Mouse (Mus musculus) cerebellum, postnatal 4 days (tissue): Measurements from ENCODE around the gene Lhpp.

ENCODE experiments used
- DNase-seq, 2 experiments: peaks; one replicate each; pipeline ENCODE4 v3.0.0; 2022; ENCODE audit warnings: low spot score in 2 of 2, mixed read lengths in 1 of 2

Gene Lhpp

DNA sequence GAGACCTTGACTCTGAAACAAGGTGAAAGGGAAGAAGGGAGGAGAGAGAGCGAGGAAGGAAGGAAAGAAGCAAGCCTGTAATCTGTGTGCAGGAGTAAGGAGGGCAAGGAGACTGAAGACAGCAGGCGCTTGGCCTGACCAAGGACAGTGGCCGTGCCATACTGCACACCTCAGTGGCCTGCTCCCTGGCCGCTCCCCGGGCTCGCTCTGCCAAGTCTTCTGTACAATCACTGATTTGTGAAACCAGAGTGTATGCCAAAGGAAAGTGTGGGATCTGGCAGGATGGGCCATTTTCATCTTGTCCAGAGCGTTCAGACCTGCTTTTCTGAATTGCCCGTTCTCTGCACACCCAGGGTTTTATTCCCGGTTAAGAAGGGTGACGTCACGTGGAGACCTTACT lies 70.9 kb downstream of the Lhpp start:
- DNase-seq: peak in 1 of 2 experiments; percentile 32

DNA sequence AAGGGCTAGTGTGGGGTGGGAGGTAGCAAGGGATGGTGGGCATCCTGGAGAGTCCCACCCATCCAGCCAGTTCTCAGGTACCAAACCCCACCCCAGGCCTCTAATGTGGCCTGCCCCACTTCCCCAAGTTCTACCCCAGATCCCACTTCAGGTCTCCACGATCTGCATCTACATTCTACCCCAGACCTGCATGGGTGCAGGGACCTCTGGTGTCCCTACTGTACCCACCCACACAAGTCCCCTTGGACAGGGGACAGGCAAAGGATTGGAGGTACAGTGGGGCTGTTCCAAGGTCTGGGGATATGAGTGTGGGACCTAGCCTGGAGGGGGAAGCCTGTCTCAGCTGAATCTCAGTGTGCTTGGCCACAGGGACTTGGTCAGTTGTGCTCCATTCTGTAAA lies 71.4 kb downstream of the Lhpp start:
- DNase-seq: no peak

DNA sequence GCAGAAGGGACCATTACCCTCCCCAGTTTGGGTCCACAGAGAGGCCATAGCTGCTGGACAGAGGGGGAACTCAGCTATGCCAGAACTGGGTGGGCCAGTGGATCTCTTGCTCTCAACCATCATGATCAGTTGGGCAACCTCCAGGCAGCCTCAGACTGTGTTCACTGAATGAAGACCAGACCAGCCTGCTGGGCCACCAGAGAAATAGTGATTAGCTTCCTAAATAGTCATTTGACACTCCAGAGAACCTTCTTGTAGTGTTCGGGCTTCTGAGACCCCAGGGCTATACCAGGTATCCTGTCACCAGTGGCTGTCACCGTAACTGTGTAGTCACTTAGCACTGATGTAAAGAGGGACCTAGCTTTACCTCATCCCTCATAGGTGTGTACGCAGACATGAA lies 71.9 kb downstream of the Lhpp start:
- no peak for DNase-seq

DNA sequence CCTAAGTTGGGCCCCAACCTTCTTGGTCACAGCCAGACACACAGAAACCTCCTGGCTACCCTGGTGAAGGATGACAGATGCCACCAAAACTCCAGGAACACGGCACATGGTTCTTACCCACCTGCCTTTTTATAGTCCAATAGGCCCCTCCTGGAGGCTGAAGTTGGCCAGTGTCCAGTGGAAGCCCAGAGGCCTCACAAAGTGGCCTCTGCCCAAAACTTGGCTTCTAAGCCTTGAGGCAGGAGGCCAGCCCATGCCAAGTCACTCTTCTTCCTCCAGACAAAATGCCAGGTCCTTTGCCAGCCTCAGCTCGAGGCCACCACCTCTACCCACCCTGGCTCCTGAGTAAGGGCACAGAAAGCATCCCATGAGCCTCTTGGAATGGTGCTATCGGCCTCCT lies 72.5 kb downstream of the Lhpp start:
- DNase-seq: peak in 1 of 2 experiments; percentile 31

DNA sequence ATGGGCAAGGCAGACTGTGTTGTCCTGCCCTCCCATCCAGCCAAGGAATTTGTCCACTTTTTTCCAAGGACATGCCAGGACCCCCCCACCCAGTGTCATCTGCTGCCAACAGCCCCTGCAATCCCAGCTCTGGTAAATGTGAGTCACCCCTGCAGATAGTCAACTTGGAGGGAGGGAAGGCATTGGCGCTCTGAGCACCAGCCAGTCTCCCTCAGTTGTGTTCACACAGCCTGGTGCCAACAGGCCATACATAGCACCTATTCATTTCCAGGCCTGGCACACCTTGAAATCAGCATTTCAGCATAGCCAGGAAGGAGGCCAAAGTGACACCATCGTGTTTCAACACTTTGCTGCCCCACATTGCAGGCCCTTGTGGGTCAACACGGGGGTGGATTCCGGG lies 73.5 kb downstream of the Lhpp start:
- no peak for DNase-seq

DNA sequence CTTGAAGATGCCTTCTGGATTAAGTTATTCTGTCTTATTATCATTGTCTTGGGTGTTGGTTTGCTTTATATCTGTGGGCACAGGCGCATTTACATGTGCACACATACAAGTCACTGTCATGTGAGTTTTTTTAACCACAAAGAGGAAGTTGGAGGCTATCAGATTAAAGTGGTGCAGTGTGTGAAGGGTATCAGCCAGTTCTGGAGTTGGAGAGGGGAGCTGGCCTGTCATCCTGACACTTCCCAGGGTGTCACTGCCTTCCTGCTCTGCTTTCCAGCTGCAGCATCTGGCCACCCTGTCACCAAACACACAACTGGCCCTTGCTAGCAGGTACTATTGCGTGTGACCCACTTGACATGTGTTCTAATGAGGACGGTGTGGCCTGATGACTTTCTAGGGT lies 76.1 kb downstream of the Lhpp start:
- DNase-seq: no peak

DNA sequence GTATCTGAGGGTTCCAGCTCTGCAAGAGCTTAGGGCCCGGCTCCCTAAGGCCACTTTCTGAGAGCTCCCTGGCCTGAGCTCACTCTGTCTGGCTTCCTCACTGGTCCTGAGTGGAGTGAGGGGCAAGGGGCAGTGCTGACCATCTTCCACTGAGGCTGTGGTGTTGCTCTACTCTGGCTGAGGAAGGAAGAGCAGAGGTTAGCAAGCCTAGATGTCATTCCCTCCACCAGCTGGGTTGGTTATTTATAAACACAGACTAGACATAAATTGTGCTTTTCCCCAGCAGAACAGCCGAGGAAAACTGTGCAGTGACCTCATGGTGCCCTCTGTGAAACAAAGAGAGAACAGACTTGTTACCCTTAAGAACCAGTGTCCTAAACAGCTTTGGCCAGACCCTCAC lies 77.5 kb downstream of the Lhpp start:
- DNase-seq: no peak

DNA sequence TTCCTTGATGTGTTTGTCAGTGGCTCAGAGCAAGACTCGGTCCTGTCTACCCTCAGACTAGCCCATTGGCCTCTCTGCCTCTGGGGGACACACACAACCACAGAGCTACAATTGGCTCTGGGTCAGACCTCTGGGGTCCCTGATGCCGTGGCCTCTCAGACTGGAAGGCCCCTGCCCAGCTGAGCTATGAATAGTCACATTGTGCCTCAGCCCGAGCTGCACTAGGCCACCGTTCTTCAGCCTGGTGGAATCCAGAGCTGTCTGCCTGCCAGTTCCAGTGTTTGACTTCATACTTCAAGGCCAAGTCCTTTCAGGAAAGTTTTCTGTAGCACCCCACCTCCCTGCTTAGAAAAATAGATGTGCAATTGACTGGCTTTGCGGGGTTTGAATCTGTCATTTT lies 78.3 kb downstream of the Lhpp start:
- DNase-seq: no peak

DNA sequence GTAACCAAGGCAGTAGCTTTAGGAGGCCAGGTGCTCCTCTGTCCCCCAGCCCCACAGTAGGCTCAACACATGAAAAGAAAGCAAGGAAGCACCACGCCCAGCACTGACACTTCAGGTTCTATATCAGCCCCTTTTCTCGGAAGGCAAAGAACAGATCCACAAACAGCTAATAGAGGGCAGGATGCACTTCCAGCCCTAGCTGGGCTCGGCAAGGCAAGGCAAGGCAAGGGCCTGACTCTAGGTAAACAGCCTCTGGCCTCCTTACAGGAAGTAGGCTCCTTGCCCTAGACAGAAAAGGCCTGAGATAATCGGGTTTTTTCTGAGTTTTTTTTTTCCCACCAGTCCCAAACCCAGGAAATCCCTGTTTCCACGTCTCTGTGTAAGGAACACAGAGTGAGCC lies 79.3 kb downstream of the Lhpp start:
- no peak for DNase-seq

DNA sequence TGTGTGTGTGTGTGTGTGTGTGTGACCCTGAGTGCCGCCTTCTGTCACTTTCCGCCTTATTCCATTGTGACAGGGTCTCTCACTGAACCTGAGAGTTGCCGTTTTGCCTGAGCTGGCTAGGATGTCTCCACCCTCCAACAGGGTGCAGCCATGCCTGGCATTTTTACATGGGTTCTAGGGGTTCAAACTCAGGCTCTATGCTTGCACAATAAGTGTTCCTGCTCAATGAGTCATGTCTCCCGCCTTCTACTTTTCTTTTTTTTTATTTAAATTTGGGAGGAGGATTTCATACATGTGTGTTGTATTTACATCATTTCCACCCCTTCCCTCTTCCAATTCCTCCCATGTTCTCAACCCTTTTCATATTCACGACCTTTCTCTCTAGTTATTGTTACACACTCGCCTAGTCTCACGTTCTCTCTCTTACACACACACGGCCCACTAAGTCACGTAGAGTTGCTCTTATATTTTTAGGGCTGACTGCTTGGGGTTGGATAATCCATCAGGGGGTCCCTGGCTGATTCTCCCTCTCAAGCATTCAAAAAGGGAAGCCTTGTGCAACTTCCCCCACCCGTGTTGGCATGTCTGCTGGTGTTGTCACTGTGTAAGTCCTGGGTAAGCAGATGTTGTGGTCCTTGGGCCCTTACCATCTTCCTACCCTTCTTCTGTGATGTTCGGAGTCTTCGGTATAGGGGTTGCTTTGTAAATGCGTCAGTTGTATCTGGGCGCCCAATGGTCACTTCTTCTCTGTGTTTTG lies 80.5 kb downstream of the Lhpp start:
- no peak for DNase-seq

DNA sequence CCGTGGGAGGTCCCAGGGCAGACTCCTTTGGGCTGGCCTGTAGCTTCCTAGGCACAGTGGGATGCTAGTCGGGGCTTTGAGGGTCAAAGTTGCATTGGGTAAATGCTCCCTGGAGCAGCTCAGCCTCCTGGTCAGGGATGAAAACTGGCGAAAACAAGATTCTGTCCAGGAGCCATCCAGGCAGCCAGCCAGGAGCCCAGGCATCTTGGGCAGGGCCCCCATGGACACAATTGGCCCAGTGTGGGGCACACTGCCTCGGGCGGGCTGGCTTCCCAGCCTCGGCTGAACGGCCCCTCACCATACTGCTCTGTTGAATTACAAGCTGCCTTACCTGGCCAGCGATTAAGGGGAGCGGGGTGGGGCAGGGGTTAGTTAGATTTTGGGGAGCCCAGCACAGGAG lies 82.3 kb downstream of the Lhpp start:
- no peak for DNase-seq

DNA sequence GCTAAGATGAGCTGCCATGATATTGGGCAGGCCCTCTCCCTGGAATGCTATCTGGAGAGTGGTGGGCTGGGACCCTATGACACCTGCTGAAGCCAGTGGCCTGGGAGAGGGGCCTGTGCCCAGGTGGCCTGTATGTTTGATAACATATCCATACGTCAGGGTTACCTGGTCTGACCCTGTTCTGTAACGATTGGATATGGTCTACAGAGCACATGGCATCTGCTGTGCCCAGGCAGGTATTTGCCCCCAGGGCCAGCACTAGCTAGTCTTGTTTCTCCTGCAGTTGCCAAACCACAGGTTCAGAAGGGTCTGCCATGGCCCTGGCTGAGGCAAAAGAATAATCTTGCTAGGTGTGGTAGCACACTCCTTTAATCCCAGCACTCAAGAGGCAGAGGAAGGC lies 83.1 kb downstream of the Lhpp start:
- no peak for DNase-seq

DNA sequence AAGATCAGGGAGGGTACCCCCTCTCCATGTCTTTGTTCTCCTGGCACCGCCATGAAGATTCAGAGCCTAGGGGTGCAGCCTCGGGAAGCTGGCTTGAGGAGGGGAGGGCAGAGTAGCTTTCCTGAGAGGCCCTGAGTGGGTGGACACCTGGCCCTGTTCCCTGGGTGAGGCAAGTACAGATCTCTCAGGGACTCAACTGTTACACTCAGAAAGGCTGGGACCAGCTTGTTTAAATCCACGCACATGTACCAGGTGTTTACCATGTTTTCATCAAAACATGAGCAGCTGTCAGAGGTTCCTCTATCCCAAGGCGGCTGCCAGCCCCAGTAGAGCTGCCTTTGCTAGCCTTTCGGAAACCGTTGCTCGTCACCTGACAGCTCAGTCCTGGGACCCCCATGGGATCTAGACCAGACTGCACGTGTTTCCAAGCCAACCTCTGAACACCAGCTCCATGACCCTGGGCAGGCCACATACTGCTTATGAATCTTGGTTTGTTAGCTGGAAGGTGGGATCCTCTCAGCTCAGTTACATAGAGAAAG lies 86.9 kb downstream of the Lhpp start:
- DNase-seq: no peak

DNA sequence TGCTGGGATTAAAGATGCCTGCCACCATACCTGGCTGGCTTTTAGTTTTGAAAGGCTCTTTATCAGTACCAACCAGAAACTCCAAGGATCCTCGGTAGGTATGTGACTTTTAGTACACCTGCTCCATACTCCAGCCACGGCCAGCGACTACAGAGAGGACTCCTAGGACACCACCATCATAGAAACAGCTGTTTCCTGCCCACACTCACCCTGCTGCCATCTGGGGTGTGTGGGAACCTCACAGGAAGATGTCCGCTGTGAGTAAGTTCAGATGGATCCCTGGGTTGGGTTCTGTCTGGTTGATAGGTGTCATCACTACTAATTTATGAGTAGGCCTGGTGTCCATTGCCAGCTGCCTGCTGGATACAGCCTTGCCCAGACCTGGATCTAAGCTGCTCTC lies 88.3 kb downstream of the Lhpp start:
- no peak for DNase-seq

DNA sequence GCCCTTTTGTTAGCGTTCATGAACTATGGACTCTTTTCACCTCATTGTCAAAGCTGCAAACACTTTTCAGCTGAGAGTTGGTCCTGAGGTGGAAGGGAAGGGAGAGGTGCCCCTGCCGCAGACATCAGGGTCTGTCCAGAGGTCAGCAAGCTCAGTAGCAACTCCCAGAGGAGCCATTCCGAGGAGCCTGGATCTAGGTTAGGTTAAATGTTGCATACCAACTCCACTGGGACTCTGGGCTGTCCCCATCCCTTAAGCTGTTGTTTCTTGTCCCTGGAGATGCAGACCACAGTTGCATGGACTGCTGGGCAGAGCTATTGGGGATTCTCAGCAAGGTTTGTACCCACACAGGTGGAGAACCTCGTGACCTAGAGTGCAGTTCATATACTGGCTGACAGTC lies 88.7 kb downstream of the Lhpp start:
- DNase-seq: no peak

DNA sequence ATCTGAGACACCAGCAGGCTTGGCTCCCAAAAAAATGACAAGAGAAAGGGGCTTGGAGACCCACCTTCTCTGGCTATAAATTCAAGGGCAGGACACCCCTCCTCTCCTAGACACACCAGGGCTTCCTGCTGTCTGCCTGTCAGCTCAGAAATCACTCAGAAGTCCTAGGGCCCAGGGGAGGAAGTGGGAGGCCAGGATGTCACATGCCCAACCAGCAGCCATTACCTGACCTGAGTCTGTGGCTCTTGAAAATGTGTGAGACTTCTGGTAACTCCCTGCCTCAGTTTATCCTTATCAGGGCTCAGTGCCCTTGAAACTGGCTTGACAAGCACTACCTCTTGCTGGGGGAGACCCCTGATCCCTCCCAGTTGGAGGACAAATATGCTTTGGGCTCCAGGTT lies 89.2 kb downstream of the Lhpp start:
- DNase-seq: no peak

DNA sequence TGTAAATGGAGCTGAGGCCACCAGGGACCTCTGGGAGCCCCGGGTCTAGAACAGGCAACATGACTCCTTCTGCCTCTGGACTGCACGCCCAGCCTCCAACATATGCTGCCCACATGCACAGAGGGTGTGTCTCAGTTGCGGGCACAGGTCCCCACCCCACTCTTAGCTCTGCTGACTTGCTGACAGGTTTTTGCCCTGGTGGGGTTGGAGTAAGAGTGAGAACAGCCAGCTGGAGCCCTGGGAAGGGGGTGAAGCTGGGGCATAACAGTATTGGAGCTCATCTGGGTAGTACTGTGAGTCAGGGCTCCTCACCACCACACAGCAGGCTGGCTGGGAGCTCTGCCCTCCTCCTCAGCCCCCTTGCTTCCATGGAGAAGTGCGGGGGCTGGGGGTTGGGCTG lies 89.7 kb downstream of the Lhpp start:
- no peak for DNase-seq

DNA sequence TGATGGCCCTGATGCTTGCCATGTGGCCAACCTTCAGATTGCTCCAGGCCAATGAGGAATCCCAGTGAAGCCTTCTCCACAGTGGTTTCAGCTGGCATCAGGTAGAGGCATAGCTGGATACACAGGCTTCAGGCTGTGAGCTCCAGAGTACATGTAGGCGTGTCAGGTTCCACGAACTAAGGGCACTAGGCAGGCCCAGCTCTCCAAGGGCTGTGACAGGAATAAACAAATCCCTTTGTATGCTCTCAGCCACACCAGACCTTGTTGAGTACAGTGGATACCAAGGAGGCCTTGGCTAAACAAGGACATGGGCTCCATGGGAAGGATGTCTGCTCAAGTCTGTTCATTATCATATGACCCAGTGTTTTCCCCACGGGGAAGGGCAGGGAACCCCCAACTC lies 91.0 kb downstream of the Lhpp start:
- DNase-seq: no peak

DNA sequence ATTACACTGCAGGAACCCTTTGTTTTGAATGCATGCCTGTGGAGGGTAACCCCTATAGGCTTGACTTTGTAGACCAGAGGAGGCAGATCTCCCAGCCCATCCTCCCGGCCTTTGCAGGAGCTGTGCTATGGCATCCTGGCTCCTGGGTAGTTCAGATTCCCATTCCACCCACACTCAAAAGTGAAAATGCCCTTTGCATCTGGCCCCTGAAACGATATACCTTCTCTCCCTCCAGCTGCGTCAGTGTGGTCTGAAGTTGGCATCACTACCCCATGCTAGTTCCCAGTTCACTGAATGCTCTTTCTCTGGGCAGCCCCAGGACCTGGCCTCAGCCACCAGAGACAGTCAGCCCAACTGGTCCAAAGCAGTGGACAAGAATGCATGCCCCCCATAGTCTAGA lies 91.6 kb downstream of the Lhpp start:
- no peak for DNase-seq

DNA sequence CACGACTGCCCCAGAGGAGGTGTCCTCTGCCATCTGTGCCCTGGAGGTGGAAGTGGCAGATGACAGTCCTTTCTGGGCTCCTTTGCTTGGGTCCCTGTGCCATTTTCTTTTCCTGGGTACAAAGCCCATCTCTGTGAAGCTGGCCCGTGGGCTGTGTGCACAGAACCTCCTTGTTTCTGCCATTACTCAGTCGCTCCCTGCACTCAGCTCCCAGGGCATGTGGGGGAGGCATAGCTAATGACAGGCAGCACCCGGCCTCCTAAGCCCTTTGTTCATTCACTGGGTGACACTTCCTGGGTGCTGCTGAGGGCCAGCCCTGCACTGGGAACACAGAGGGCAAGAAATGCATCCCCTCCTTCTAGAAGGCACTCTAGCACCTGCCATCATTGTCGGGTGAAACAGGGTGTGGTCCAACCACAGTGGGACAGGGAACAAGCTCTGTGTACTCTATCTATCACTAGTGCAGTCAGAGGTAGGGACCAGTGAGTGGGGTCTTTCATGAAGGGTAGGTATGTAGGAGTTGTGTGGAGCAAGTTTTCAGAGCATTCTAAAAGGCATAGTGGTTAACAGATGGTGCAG lies 92.1 kb downstream of the Lhpp start:
- DNase-seq: no peak

DNA sequence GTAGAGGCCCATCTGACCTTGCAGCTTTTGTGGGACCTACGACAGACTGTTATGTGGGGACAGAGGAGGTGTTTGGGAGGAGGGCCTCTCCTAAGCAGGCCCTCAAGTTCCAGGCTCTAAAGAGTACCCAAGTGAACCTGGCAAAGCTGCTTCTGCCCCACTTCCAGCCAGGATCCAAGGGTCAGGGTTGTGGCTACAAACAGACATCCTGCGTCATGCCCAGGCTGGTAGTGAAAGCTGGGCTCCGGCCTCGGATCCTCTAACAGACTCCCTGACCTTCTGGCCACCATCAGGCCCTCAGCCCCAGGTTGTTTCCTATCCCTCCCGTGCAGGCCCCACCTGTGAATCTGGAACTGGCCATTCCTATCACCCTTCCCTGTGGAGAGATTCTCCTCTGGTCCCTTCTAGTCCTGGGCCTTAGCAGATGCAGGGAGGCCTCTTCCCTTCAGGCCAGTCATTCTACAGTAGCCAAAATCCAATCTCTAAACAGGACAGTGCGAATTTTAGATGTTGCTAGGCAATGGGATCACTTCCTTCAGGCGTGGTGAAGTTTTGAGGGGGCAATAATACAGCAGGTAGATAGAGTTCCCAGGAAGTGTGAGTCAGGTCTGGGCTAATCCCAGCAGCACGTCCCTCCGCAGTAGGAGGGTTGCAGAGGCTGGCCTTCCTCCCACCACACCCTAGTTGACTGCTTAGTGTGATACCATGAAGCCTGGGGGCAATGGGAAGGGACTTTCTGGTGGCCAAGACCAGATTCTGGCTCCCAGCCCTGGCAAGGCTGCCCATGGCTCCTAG lies 93.3 kb downstream of the Lhpp start:
- no peak for DNase-seq

DNA sequence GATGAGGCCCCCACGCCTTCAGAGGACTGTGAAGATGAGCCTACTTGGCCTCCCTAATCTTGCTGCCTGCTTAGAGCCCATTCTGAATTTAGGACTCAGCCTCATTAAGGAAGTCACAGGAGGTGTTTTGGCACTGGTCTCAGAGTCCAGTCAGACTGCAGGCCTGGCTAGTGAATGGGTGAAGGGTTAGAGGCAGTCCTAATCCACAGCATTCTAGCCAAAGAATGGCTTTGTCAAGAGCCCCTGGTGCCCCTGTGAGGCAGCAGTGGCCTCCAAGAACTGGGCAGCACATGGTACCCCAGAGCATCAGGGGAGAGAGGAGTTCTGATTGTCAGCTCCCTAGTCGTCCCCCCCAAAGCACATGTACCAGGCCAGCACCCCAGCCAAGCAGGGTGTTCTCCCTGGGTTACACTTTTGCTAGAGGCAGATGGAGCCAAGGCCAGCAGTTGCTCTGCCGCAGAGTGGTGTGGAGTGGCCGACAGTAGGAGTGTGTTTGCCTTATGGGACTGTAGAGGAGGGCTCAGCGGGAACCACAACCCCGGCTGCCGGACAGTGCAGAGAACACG lies 94.0 kb downstream of the Lhpp start:
- DNase-seq: no peak

DNA sequence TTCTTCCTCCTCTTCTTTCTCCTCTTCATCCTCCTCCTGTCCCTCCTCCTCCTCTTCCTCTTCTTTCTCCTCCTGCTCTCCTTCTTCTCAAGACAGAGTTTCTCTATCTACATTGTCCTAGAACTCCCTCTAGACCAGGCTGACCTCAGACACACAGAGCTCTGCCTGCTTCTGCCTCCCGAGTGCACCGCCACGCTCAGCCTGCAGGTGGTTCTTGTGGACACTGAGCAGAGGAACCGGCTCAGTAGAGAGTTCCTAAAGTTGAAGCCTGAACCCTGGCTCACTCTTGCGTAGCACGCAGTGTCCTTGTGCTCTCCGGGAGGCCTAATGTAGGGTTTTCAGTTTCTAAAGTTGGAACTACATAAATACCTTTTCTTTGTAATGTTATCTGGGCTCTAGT lies 94.7 kb downstream of the Lhpp start:
- DNase-seq: no peak
